In the genomic region with DNA sequence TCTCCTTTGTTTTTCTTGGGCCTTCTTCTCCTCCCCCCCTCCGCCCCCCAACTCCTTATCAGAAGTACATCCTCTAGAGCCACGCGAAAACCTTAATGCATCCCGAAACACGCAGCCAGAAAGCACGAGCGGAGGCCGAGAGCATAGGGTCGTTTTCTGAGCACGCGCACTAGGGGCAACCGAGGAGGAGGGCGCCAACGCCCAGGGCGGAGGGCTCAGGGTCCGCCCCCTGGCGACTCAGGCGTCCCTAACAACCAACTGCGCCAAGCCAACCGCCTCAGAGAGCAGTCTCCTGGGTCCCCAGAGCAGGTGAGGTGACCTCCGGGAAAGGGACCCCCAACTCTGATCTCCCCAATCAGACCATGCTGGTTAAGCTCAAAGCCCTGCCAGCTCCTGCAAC, we compare ENCODE assay signal across 8 mouse cellular contexts. TPM values are rescaled to one million over a fixed set of nuclear protein-coding genes. Genes with fewer than 3 reads are reported as not detected.
DNase-seq lines count a peak whose midpoint lies in the region; ATAC-seq and TF ChIP-seq lines count a peak whose summit lies in the region.

A gene (plus strand): TSS at position 172 of the 400 bp plus-strand sequence.

- no peak within 1 kb of the TSS; the same call in 1 of the 2 replicates for H3K4me3 ChIP-seq in thymus, adult 2 months (ENCODE audit: control insufficient read depth, insufficient read depth, low read length)
- peak within 1 kb of the TSS; percentile 42 for H3K4me3 ChIP-seq in hindbrain, embryonic 13.5 days
- H3K4me3 ChIP-seq in left cerebral cortex, adult 2 months: no peak within 1 kb of the TSS

- WGBS in thymus, adult 2 months: 14% methylated on average over 21 of the region's 21 CpGs
- WGBS in hindbrain, embryonic 13.5 days: under 1% methylated on average over 21 of the region's 21 CpGs

- H3K4me1 ChIP-seq in thymus, adult 2 months (replicated peaks; ENCODE audit: control insufficient read depth, insufficient read depth, low read length): peaks cover 10% of the 10 kb centered on the region
- H3K4me1 ChIP-seq in hindbrain, embryonic 13.5 days (replicated peaks): peaks cover 26% of the 10 kb centered on the region

- H3K27me3 ChIP-seq in thymus, adult 2 months (ENCODE audit: control insufficient read depth, insufficient read depth, low read length): no peaks in the 10 kb centered on the region
- H3K27me3 ChIP-seq in hindbrain, embryonic 13.5 days: peaks cover 35% of the 10 kb centered on the region

- peak; percentile 58 for DNase-seq in thymus, adult 2 months
- no peak for DNase-seq in thymus, adult 18-20 months
- peak; percentile 21 to 34 for DNase-seq in lung, postnatal 4 days
- peak; percentile 77 for DNase-seq in thymus, postnatal 14 days
- no peak for DNase-seq in gastrocnemius, postnatal 10 days
- DNase-seq in layer of hippocampus, postnatal 25 days (ENCODE audit: extremely low spot score in 1 of 2, low spot score in 1 of 2): no peak
- no peak for DNase-seq in left cerebral cortex, adult 2 months (ENCODE audit: extremely low spot score in 1 of 2, low spot score in 2 of 2)

- H3K36me3 ChIP-seq in thymus, adult 2 months (ENCODE audit: control insufficient read depth, insufficient read depth, low read length): peaks cover 16% of the 10 kb centered on the region
- peaks cover 21% of the 10 kb centered on the region for H3K36me3 ChIP-seq in hindbrain, embryonic 13.5 days

- H3K9ac ChIP-seq in hindbrain, embryonic 13.5 days: peak within 1 kb of the TSS; percentile 73

- 0 out of 2 replicates have a peak, but pooled peaks have one; percentile 10 for TF ChIP-seq CTCF in thymus, adult 2 months (IDR thresholded peaks at IDR 0.05; ENCODE audit: borderline replicate concordance, control insufficient read depth, extremely low read depth, insufficient read depth, low read length, poor library complexity)
- TF ChIP-seq CTCF in left cerebral cortex, adult 2 months (IDR thresholded peaks at IDR 0.05): no peak

- H3K9me3 ChIP-seq in hindbrain, embryonic 13.5 days: no peaks in the 10 kb centered on the region

- H3K4me2 ChIP-seq in hindbrain, embryonic 13.5 days: peak within 1 kb of the TSS; percentile 71

- H3K27ac ChIP-seq in thymus, adult 2 months (ENCODE audit: control insufficient read depth, insufficient read depth, low read length): no peak within 1 kb of the TSS
- H3K27ac ChIP-seq in hindbrain, embryonic 13.5 days: no peak within 1 kb of the TSS
- H3K27ac ChIP-seq in left cerebral cortex, adult 2 months: no peak within 1 kb of the TSS; the same call in 1 of the 2 replicates

- ATAC-seq in hindbrain, embryonic 13.5 days (ENCODE audit: low FRiP score): peak; percentile 71

- TF ChIP-seq POLR2A in thymus, adult 2 months (IDR thresholded peaks at IDR 0.05; ENCODE audit: control insufficient read depth, extremely low read depth, insufficient read depth, low read length, poor library complexity): no peak

- intact Hi-C loops in left cerebral cortex, adult 2 months (cut with DNase I): no loop called here

RNA-seq across cellular contexts. Expression of the gene that starts here (rescaled TPM):
- polyA plus RNA-seq in thymus, adult 2 months (2012; rRNA removed): 0.87 and 1.2 TPM in 2 replicates
- 3.0 TPM in 2 replicates for polyA plus RNA-seq in hindbrain, embryonic 13.5 days (2015; fragmentation: Nextera tagmentation; extraction: Ambion mirVana)
- total RNA-seq in gastrocnemius, postnatal 10 days (2021): not detected
- total RNA-seq in layer of hippocampus, postnatal 25 days (2021): 1 to 10 TPM in 1 of 2 experiments, under 1 TPM in 1; 0.74 to 1.2 TPM
- total RNA-seq in left cerebral cortex, adult 2 months (2021): 1 to 10 TPM; 1.1 to 1.3 TPM

Comparison
In these comparisons a context has a peak if more than half of its experiments do, and no peak if none do; other contexts are left out.
1. DNase-seq: peak in thymus, adult 2 months (single experiment), lung, postnatal 4 days (2 of 2) and thymus, postnatal 14 days (single experiment); none in thymus, adult 18-20 months (0 of 2), gastrocnemius, postnatal 10 days (single experiment), layer of hippocampus, postnatal 25 days (0 of 2) and left cerebral cortex, adult 2 months (0 of 2).